Mouse (Mus musculus) C2C12 (cell line): Measurements from ENCODE around the gene Crocc.

Experiments used
- CEBPB ChIP-seq: IDR thresholded peaks from one replicate; pipeline ENCODE4 v1.6.1; 2011; ENCODE audit warnings: low read depth, mild to moderate bottlenecking, control low read depth, moderate library complexity
- CTCF ChIP-seq: IDR thresholded peaks from one replicate; pipeline ENCODE4 v1.5.1; 2011; ENCODE audit not compliant: control insufficient read depth, insufficient read depth, insufficient read length
- FOSL1 ChIP-seq: IDR thresholded peaks from one replicate; pipeline ENCODE4 v1.8.0; 2011; ENCODE audit warnings: mild to moderate bottlenecking, low read length; ENCODE audit not compliant: poor library complexity, insufficient read depth, severe bottlenecking
- MAX ChIP-seq: IDR thresholded peaks from one replicate; pipeline ENCODE4 v1.6.1; 2011; ENCODE audit warnings: mild to moderate bottlenecking, control low read depth
- MYOD1 ChIP-seq: IDR thresholded peaks from one replicate; pipeline ENCODE4 v1.6.1; 2011; ENCODE audit warnings: low read depth; ENCODE audit not compliant: control insufficient read depth, insufficient read length
- MYOG ChIP-seq: IDR thresholded peaks from one replicate; pipeline ENCODE4 v1.6.1; 2011; ENCODE audit not compliant: control insufficient read depth, insufficient read length; ENCODE audit errors: extremely low read depth
- USF1 ChIP-seq: IDR thresholded peaks from one replicate; pipeline ENCODE4 v1.6.1; 2011; ENCODE audit warnings: low read depth, mild to moderate bottlenecking, control low read depth, moderate library complexity

DNA sequence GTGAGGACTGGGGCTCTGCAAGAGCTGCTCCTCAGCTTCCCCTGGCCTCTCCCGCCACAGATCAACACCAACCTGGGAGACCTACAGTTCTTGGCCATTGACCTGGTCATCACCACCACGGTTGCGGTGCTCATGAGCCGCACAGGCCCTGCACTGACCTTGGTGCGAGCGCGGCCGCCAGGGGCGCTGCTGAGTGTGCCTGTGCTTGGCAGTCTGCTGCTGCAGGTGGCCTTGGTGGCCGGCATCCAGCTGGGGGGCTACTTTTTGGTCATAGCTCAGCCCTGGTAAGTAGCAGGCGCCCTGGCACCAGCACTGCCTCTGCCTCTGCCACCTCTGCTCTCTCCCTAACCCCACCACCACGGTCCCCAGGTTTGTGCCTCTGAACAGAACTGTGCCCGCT, 54.4 kb downstream of the Crocc start:
- TF ChIP-seq CTCF (peak; percentile 68), MAX (no peak), MYOD1 (no peak), MYOG (no peak), CEBPB (no peak), USF1 (no peak), FOSL1 (no peak)
